Mouse (Mus musculus) brain, embryonic 14.5 days (tissue): ENCODE data around the gene Scn8a. TPM values are rescaled to one million over a fixed set of nuclear protein-coding genes. Genes with fewer than 3 reads are reported as not detected.
A peak's percentile ranks its signal among the peaks of the same experiment; 100 is the strongest.

Source experiments
- DNase-seq: peaks from one replicate; pipeline ENCODE4 v3.0.0-alpha.2; 2011; ENCODE audit warnings: low read depth
- CTCF ChIP-seq: fragments of 200-500 bp; IDR thresholded peaks from 2 replicates; pipeline ENCODE4 v1.5.1; 2012; ENCODE audit warnings: inconsistent platforms, mild to moderate bottlenecking, moderate library complexity, borderline replicate concordance; ENCODE audit not compliant: insufficient read depth, insufficient read length; ENCODE audit errors: extremely low read depth
- POLR2A ChIP-seq: fragments of 200-500 bp; IDR thresholded peaks from 2 replicates; pipeline ENCODE4 v1.6.1; 2012; ENCODE audit warnings: mild to moderate bottlenecking, inconsistent platforms, borderline replicate concordance; ENCODE audit not compliant: poor library complexity, insufficient read depth, insufficient read length, severe bottlenecking; ENCODE audit errors: extremely low read depth
- polyA plus RNA-seq: library from polyadenylated mRNA; depleted of rRNA; stranded (reverse); fragments of >200 nt; gene quantifications from 2 replicates; pipeline ENCODE4 v1.2.3, GENCODE M21; 2012

Scn8a gene
- polyA plus RNA-seq, 1 experiment, result 38.3 TPM

DNA sequence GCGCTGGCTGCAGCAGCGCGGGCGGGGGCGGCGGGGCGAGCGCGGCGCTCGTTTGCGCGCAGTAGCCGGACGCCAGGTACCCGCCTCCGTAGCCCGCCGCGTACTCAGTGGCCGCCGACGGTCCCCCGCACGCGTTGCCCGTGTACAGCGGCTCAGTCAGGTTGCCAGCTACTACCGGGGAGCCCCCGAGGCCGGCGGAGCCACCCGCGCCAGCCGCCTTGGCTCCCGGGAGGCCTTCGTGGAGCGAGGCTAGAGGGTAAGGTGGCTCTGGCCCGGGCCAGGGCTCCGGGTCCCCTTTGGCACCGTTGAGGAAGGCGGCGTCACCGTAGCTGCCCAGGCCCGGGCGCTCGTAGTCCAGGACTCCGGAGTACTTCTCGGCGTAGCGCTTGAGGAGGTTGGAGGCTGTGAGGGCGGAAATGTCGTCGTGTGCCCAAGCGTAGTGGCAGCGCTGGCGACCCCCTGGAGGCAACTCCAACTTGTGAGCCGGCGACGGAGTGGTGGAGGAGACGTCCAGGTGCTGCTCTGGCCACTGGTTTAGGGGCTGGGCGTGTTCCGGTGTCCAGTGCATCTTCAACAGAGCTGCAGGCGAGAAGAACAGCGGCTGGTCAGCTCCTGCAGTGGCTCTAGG, 184.3 kb downstream of the Scn8a start:
- TF ChIP-seq POLR2A (no peak), CTCF (no peak)
- DNase-seq, result no peak

DNA sequence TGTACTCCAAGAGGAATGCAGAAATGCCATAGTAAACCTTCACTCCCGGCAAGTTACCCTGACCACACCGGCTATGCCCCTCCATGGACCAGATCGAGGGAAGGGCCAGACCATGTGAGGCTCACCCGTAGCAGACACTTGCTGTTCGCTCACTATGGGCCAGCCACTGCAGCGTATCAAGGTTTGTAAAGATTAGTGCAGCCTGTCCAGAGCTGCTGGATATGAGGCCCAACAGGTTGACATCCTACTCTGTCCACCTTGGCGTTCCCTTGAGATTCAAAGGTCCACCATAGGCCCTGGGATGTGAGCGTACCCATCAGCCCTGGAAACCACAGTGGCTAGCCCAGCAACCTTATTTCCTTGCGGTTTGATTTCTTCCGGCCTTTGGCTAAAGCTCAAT, 184.9 kb downstream of the Scn8a start:
- DNase-seq, result no peak

DNA sequence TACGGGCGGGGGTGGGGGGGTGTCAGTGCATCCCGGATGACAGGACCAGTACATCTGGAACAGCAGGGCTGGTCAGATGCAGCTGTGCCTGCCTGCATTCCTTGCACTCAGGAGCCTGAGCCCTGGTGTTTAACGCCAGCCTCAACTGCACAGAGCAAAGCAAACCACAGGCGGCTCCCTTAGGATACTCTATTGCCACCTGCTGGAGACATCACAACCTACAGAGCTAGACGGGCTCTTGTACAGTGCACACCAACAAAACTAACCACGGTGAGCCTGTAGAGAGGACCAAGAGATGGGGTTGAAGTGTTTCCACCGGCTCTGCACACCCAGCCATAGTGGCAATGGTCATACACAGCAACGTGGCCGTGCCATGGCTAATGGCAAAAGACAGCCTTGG, 186.6 kb downstream of the Scn8a start:
- DNase-seq, result peak; percentile 78

More for the DNA sequence above, 184.9 kb downstream of the Scn8a start:
- TF ChIP-seq CTCF (no peak), POLR2A (no peak)

DNA sequence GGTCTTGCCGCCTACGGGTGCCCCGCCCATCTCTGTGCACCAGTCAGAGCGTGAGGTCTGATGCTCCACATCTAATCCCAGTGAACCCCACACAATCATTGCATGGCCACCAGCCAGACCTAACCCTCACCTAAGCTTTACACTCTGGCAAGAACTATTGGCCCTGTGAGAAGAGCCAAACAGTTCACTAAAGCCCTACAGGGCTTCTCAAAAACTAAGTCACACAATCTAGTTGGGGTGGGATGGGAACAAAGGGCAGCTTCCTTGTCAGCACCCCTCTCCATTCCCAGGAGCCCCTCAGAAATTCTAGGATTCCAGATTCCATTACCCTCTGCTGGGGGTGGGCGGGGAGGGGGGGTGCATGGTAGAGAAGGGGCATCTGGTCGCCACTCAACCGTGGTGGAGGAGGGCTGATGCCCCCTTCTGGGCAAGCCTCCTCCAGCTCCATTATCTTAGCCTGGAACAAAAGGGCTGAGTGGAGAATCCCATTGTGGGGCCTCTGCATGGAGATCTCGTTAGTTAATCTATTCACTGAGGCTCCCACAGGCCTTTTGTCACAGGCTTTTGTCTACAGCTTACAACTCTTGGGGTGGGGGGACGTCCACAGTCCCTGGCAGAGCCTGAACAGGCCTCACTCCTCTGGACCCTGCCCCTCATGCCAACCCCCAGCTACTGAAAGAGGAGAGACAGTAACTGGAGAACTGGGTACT, 190.1 kb downstream of the Scn8a start:
- peak; percentile 63 for DNase-seq
- TF ChIP-seq CTCF, result no peak
- TF ChIP-seq POLR2A, result no peak

More for the DNA sequence above, 186.6 kb downstream of the Scn8a start:
- TF ChIP-seq POLR2A (no peak), CTCF (peak; percentile 72)

DNA sequence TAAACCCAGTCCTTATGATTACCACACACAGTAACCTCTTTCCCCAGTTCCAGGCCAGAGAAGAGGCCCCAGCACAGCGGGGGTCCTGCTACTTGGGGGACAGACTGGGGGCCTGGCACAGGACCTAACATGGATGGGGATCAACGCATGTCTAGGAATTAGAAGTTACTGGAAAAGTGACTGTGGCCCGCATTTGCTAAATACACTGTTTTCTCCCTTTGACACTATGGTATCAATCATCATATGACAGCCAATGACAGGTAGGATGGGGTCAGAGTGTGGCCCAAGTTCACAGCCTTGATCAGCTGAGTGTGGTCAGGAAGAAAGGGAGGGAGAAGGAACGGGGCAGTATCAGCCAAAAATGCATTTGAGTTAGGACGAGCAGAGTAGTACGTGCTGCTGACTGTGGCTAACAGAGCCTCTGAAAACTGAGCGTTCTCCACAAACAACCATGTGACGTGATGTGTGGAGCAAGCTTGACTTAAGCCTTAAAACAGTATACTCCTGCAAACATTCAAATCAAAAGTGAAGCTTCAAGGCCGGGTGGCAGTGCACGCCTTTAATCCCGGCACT, 190.7 kb downstream of the Scn8a start:
- no peak for DNase-seq
- no peak for TF ChIP-seq POLR2A
- no peak for TF ChIP-seq CTCF

DNA sequence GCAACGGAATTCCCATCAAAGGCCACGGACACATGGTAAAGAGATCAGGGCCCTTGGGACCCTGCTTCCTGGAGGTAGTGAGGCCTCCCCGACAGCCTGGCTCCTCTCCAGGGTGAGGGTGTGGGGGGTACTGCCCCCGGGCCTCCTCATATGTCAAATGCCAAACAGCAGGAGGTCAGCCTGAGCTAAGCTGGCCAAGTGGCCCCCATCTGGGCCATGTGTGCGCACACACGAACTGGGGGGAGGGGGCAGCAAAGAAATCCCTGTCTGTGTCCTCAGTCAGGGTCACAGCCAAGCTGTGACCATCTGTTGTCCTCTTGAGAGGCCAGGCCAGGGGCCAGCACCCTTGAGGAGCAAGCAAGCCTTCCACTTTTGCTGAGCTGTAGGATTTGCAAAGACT, 195.4 kb downstream of the Scn8a start:
- no peak for TF ChIP-seq CTCF
- no peak for TF ChIP-seq POLR2A
- DNase-seq, result no peak

DNA sequence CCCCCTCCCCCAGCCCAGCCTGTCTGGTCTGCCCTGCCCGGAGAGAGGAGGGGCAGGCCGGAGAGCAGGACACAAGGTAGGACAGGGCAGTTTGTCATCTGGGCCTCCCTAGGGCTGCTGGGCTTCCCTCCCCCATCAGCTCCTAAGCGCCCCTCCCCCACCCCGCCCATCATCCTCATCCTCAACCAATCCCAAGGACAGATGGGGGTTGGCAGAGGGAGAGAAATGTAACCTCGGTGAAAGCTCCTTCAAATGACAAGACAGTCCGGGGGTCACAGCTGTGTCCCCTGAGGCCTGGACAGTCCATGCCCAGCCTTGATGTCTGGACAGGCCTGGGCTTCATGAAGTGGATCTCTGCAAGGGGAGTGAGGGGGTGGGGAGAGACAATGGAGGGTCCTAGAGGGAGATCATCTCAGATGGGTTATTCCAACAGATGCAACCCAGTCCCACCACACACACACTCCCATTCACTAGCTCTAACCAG, 196.7 kb downstream of the Scn8a start:
- TF ChIP-seq CTCF, result no peak
- DNase-seq, result no peak

DNA sequence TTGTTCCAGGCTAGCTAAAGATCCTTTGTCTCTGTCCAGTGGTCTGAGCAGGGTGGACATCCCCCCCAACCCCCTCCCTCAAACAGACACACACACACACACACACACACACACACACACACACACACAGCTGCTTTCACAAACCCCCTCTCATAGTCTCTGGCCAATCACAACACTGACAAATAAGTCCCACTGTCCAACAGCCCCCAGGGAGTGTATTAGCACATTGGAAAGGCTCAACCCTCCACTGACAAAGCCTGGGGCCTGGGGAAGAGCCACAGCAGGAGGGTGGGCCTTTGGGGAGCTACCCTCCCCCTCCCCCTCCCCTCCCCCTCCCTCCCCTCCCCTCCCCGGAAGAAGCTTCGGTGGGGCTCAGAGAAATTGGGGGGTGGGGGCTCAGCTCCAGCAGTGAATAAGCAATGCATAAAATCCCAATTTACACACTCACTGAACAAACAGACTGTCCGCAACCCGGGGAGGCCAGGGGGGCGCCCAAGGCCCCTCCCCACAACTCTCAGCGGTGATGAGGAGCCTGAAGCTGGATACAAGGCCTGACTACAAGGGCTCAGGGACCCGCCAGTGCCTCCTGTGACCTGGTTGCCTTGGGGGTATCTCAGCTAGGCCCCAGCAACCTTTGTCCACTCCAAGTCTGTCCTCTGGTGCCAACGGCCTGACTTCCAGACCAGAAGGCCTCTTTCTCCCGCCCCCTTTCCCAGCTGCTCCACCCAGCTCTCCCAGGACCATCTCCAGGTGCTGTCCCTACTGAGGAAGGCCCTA, 197.4 kb downstream of the Scn8a start:
- TF ChIP-seq CTCF (no peak), POLR2A (no peak)
- DNase-seq, result peak; percentile 54

DNA sequence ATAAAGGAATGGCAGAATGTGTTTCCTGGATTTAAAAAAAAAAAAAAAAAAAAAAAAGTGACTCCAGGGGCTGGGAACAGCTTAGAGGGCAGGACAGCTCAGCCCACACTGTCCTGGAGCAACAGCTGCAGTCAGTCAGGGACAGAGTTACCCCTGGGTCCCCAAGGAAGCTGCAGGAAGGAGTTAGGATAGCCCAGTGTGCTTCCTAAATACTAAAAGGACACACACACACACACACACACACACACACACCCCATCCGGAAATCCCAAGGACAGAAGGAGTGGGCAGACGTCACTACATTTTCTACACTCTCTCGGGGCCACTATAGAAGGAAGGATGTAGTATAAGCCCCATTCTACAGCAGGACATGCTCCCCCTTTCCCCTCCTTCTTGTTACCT, 198.4 kb downstream of the Scn8a start:
- TF ChIP-seq CTCF, result no peak
- TF ChIP-seq POLR2A, result no peak
- DNase-seq, result no peak

DNA sequence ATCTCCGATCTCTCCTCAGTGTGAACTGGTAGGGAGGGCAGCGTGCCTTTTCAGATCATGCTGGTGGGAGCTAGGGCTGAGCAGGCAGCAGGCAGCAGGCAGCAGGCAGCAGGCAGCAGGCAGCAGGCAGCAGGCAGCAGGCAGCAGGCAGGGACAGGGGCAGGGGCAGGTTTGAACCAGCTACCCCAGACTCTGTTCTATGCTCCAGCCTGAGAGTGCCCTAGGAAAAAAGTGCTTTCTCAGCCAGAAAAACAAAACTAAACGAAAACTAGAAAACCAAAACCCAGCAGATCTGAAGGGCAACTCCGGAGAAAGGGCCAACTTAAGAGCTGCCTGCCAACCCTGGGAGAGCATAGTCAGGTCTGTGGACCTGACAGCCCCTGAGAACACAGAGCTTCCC, 199.0 kb downstream of the Scn8a start:
- TF ChIP-seq CTCF (no peak), POLR2A (no peak)
- peak; percentile 28 for DNase-seq

DNA sequence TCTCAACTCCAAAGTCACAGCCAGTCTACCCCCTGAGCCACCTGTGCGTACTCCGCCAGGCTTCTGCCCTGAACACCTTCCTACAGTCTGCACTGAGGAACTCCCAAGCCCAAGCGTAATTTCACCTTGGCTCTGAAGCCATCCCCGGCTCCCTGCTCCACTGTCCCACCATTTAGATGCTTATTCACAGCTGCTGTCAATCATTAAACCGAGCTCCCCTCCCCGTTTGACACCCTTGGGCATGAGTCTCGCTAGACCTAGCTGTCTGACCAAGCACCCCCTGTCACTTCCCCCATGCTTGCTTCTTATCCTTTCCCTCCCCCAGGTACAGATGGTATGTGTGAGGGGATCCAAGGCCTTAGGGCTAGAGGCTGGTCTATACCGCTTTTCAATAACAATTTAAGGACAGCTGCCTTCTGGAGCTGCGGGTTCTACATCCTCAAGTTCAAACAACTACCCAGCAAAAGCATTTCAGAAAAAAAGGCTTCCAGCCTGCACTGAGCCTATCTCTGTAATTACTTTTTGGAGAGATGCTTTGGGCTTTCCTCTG, 200.1 kb downstream of the Scn8a start:
- DNase-seq, result no peak
- TF ChIP-seq CTCF (no peak), POLR2A (no peak)

DNA sequence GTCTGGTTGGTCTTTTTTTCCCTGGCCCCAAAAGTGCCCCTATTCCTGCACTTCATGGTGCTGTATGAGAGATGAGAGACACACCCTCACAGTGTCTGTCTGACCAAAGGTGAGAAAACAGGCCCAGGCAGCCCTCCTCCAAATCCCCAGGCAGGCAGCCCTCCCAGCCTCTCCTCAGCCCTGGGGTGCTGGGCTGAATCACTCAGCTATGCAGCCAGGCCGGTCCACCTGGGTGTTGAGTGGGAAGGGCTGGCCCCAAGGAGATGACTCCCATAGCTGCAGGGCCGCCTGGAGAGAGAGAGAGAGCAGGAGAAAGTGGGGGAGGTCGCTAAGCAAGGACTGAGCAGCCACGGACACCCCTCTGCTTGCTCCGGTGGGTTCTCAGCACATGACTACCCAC, 201.1 kb downstream of the Scn8a start:
- TF ChIP-seq CTCF (no peak), POLR2A (no peak)

More for the DNA sequence above, 201.1 kb downstream of the Scn8a start:
- DNase-seq, result no peak
